Mouse (Mus musculus) hematopoietic stem cell, adult 5-6 weeks (primary cell): ENCODE measurements around the gene Rab11fip4. TPM values are rescaled to one million over a fixed set of nuclear protein-coding genes. Genes with fewer than 3 reads are reported as not detected.
A peak's percentile ranks its signal among the peaks of the same experiment; 100 is the strongest.

Source experiments
- ATAC-seq, 2 experiments: fragments of 125-278 bp in 1 of 2; replicated peaks in 1 of 2; 2 replicates each; pipeline ENCODE4 v1.8.0; 2016 to 2017; ENCODE audit warnings: inconsistent platforms in 2 of 2, mild to moderate bottlenecking in 2 of 2, moderate number of reproducible peaks in 2 of 2, low read depth in 1 of 2, moderate TSS enrichment in 1 of 2; ENCODE audit not compliant: low FRiP score in 2 of 2, poor library complexity in 2 of 2, severe bottlenecking in 2 of 2, insufficient read depth in 1 of 2, low TSS enrichment in 1 of 2
- total RNA-seq: library from RNA; stranded (forward); fragments of 172-1452, 232-1000 nt; gene quantifications from 2 replicates; pipeline ENCODE4 v1.2.3, GENCODE M21; 2017

Gene Rab11fip4
- 1.9 and 3.5 TPM in 2 replicates for total RNA-seq

DNA sequence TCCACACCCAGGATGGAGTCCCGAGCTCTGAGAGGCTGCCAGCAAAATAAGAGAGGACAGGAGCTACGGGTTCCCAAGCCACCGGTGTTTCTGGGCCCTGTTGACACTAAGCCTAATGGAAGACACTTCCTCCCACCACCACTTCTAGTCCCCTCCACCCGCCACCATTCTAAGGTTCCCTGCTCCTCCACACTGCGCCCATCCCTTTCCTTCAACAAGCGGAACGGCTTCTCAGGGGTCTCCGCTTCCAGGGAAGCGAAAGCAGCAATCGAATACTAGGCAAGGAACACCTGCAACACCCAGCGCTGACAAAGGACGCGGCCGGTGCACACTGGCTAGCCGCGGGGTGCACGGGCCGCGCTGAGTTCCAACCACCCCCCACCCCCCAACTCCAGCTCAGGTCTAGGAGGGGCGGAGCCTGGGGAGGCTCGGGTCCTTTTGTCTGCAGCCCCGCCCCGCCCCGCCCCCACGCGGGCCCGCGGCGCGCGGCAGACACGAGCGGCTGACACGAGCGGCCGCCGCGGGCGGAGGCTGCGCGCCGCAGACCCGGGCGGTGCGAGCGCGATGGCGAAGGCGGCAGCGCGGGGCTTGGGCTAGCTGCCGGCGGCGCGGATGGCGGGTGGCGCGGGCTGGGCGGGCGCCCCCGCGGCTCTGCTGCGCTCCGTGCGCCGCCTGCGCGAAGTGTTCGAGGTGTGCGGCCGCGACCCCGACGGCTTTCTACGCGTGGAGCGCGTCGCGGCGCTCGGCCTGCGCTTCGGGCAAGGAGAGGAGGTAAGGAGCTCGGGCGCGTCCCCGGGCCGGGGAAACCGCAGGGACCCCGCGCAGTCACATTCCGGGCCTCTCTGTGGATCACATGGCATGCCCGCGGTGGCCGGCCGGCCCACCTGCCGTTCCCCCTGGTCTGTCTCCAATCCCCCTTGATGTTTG is at the start of gene Rab11fip4:
Gene Rab11fip4 (plus strand): TSS at position 549 of the 927 bp plus-strand sequence.
- ATAC-seq, result peak in 1 of 2 experiments; percentile 26; a peak in 2 of 4 replicates

DNA sequence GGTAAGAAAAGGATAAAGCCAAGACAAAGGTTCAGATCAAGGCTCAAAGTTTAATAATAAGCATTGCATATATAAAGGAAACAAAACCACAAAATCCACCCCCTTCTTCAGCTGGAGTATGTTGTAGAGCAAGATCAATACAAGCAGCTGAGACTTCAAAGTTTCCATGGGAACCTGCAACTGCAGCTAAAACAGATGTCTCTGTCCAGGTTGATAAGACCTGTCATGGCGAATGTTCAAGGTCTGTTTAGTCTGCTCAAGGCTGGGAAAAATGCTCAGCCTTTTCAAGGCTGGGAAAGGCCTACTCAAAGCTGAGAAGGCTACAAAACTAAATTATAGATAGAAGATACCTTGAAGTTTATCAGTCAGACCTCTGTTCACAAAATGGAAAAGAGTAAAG is 38.4 kb upstream of the Rab11fip4 start:
- no peak for ATAC-seq

DNA sequence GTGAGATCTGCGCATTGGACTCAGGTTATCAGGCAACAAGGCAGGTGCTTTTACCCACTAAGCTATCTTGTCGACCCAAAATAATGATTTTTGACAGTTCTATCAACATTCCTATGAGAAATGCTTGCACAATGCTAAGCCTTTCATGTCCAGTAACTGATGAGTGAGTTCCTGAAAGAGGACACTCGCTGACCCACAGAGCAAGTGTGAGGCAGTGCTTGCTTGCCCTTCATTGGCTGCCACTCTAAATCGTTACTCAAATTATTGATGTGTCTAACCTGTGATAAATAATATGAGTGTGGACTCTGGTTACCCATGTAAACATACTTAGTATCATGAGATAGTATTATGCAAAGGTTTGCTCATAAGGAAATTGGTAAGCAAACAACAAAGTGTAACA is 30.5 kb upstream of the Rab11fip4 start:
- no peak for ATAC-seq

DNA sequence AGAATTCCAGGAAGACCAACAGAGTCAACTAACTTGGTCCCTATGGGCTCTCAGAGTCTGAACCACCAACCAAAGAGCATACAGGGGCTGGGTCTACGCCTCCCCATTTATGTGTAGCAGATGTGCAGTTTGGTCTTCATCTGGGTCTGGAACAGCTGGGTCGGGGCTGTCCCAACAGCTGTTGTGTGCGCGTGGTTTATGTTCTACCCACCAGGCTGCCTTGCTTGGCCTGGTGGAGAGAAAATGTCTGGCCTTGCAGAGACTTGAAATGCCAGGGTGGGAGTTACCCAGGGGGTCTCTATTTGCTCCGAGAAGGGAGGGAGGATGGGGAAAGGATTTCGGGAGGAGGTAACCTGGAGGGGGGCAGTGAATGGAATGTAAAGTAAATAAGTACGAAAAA is 27.5 kb upstream of the Rab11fip4 start:
- no peak for ATAC-seq

DNA sequence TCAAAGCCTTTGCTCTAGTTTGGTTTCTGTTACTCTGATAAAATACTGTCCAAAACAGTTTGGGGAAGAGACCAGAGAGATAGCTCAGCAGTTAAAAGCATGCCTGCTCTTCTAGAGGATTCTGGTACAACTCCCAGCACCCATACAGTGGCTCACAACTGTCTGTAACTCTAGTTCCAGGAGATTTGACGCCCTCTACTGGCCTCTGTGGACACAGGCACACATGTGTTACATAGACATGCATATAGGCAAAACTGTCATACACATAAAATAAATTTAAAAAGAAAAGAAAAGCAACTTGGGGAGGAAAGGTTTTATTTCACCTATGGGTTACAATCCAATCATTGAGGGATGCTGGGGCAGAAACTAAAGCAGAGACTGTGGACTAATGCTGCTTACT is 24.1 kb upstream of the Rab11fip4 start:
- no peak for ATAC-seq

DNA sequence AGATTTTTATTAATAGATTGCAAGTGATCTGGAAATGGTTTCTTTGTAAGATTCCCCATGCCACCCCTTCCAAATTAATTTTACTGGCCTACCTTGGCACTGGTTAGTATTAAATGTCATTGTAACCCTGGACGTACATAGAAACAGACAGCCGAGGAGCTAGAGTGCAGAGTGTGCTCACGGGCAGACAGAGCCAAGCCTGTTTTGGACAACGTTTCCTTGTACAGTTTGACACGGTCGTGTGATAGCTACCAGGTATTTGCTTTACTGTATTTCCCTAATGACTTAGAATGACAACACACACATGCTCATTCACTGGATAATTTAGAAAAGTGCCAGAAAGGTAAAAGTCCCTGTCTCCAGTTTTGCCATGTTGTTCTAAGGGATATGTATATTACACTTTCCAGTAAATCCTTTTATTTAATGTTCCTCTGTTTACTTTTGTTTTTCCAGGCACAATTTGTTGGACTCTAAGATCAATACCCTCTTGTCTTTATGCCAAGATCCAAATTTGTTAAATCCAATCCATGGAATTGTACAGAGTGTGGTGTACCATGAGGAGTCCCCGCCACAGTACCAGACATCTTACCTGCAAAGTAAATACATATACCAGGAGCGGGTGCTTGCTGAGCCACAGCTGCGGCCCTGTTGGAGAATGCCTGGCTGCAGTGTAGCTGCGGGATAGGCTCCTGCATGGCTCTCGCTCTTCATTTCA is 22.7 kb upstream of the Rab11fip4 start:
- no peak for ATAC-seq

DNA sequence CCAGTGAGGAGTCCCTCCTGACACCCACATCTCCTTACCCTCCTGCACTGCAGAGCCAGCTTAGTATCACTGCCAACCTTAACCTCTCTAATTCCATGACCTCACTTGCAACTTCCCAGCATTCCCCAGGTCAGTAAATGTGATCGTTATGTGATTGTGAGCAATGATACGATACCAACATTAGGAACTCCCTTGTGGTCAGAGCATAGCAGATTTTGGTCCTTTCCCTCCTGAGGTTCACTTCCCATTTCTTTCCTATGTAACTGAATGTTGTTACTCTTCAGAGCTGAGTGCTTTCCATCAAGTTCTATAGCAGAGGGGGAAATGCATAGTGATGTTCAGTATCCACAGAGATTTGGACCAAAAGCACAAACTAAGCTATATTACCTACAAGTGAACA is 20.7 kb upstream of the Rab11fip4 start:
- no peak for ATAC-seq

DNA sequence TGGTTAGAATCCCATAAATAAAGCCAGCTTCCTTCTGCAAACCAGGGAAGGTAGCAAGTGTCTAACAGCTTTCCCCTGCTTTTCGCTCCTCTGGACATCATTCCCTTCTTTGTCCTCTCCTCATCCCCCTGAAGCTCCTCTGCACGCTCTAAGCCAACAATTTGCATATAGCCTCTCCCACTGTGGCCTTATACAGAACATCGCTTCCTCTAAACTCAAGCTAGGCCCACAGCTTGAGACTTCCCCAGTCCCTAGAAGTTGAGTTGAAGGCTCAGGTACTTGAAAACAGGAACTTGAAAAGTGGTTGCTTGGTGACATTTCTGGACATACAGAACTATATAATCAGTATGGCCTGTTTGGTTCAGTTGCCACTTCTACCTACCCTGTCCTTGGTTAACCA is 17.2 kb upstream of the Rab11fip4 start:
- peak; percentile 55 to 72 for ATAC-seq

DNA sequence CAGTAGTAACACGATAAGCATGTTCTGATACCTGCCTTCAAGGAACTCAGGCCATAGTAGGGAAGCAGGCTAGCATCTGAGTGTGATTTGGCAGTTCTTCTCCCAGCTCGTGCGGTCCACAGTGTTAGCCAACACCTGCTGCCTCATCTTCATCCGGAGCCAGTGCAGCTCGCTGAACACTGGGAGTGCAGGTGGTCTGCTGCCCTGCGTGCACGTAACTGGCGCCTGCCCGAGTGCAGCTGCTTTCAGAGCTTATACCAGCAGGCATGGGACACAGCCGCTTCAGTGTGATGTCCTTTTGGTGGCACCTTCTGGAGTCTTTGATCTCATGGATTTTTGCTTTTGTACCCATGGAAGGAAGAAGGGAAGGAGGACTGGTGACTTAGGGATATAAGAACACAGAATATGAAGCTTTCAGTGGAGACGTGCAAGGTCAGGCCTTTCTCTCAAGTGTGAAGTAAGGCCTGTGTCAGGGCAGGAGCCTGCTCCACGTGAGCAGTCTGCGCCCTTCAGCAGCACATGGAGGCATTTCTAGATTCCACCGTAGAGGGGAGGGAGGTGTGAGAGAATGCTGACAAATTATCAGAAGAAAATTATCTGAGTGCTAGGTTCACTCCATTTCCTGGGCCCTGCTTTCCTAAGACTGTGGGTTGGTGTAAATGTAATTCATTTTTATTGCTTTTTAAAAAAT is 15.5 kb upstream of the Rab11fip4 start:
- no peak for ATAC-seq

DNA sequence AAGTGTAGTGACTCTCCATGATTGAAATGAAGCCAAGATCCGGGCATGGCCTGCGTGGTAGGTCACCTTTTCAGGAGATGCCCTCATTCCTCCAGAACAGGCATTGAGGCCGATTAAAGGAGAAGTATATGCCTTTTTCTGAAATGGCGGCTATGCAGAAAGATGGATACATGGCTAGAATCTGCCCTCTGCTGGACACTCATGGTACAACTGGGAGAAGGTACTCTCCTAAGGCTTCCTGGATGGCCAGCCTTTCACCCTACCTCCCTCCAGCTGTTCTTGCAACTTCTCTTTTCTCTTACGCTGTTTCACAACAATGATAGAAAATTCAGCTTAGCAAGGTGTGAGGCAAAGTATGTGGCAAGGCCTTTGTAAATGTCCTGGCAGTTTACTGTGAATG is 13.3 kb upstream of the Rab11fip4 start:
- ATAC-seq, result peak; percentile 75 to 88

DNA sequence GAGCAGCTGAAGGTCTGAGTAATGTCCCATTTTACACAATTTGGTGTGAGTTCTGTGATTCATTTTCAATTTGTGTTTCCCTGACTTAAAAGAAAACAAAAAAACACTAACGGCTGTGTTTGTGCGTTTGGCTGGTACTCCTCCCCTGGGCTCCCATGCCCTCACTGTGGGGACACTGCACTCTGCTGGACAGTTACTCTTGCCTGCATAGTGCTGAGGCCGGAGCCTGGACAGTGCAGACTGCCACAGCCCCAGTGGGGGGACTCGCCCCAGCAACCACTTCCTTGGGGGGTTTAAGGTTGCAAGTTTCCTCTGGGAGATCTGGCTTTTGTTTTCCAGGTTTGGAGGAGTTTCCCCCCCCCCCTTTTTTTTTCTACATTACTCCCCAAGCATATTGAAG is 10.4 kb upstream of the Rab11fip4 start:
- ATAC-seq, result no peak

DNA sequence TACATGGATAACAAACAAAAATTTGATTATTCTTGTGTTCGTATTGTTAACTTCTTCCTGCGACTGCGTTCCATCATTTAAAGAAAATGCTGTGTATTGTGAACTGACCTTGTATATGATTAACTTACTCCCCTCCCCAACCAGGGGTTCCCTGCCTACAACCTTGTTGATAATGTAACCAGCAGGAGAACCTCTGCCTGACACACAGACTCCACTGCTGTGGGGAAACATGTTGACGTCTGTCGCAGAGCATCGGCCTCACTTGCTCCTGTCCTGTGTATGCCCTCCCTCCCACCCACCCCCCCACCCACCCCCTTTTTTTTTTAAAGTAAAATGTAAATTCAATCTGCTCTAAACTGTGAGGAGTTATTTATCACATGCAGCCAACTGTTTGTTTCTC is 9.8 kb upstream of the Rab11fip4 start:
- no peak for ATAC-seq

DNA sequence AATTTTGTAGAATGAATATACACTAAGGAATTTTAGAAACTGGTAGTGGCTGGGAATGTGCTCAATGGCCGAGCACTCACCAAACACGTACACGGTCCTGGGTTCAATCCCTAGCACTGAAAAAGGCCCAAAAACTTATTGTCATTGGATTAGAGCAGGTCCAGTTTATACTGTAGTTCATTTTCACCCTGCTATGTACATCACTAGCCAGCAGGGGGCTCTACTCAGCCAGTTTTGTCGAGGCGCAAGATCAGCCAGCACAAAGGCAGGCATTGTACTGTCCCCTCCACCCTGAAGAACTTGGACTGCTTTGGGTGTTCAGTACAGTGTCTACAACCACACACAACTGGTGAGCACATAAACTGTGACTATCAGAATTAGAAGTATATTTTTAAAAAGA is 6.8 kb upstream of the Rab11fip4 start:
- peak; percentile 74 to 87 for ATAC-seq

DNA sequence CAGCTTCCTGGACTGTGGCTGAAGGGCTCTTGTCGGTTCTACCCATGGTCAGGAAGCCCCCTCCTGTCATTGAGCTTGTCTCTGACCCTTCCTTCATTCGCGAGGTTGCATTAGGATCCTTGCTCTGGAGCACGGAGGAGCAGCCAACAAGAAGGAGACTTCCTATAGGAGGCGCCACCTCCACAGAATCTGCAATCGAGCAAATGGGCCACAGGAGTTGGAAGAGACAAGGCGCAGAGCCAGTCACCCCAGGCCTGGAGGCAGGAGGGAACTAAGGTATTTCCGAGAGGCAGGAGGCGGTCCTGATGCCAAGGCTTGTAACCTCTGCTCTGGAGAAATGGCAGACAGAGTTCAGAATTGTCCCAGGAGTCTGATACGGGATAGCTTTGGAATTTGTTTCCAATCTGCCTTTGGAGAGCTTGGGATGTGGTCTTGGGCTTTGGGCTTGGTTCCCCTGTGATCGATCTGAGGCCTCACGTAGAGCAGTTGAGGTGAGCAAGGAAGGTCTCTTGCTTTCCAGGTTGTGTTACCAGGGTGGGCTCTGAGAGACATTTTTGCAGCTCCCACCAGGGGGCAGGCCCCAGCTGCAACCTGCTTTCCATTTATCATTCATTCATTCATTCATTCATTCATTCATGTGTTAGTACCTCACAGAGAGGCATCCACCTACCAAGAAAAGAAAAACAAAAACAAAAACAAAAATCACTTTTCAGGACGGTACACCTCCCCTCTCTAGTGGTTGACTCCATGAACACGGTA is 1.5 kb upstream of the Rab11fip4 start:
- 0 out of 4 replicates have a peak, but pooled peaks of 1 of the 2 experiments have one; percentile 37 for ATAC-seq

DNA sequence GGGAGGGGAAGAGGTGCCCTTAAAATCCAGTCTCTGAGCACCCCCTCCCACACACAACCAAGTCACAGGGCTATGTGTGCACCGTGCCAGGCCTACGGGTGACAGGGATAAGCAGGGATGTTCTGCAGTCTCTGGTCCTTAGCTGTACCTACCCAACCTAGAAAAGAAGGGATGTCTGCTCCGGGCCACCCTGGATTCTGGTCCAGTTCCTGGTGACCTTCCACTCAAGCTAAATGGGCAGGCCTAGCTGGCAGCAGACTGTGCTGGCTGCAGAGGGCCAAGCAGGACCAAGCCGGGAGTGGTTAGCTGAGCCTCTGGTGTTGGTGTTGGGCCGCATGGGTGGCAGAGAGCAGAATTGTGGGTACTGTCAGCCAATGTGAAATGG is 571 bp downstream of the Rab11fip4 start:
- no peak for ATAC-seq

DNA sequence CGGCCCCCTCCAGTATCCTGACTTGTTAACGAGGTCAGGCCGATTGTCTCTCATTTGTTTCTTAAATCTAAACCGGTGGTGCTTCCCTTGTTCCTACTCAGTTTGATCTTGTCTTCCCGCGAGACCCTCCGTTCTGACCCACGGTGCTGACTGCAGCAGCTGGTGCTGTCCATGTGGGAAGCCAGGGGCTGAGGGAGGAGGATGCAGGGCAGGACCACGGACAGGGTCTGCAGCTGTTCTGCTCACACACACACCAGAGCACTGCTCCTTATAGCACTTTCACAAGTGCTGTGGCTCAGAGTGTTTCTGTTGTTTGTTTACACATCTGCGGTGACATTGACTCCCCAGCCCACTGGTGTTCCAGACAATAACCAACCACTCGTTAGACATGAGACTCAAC is 2.5 kb downstream of the Rab11fip4 start:
- ATAC-seq, result 0 out of 4 replicates have a peak, but pooled peaks of 1 of the 2 experiments have one; percentile 26

DNA sequence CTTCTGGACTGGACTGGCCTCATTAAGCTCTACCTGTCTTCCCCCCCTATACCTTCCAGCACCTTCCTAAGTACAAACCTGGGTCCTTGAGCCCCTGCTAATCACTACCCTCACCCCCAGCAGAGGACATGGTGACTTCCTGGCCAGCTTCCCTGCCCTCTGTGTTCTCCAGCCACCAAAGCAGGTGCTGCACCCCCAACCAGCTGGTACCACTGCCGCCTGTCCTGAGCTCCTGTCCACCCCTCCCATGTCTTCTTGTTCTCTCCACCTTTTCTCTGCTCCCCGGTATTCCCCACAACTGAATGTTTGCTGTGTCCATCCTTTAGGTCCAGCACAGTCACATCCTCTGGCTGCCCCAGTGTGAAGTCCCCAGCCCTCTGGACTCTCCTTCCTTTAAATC is 19.4 kb downstream of the Rab11fip4 start:
- no peak for ATAC-seq
